Mouse (Mus musculus): ENCODE measurements around the gene Trpm3.

Gene Trpm3

DNA sequence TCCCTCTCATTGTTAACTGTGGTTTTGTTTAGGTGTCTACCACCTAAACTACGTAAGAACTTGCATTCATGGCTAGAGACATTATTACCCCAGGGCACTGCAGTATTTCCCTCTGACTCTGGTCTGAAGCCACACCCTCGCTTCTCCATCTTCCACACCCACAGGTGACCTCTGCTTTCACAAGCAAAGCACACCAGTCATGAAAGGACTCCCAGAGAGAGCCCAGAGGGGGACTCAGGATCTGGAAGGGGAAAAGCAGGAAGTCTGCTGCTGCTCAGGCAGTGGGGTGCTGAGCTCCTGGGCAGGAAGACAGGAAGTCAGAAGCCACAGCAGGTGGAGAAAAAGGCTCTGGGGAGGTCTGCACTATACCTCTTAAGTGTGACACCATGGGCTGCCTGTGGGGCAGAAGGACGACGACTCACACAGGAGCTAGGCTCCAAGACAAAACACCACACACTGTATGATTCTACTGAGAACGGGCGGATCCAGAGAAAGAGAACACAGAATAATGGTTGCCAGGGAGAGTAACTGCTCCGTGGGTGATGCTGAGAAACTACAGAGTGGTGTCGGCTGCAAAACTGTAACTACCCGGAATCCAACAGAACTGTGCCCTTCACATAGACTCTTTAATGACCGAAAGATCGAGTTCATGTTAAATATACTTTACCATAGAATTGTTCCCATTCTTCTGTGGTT lies 898.1 kb downstream of the Trpm3 start:
- DNase-seq (ENCODE audit: low spot score) = no peak

DNA sequence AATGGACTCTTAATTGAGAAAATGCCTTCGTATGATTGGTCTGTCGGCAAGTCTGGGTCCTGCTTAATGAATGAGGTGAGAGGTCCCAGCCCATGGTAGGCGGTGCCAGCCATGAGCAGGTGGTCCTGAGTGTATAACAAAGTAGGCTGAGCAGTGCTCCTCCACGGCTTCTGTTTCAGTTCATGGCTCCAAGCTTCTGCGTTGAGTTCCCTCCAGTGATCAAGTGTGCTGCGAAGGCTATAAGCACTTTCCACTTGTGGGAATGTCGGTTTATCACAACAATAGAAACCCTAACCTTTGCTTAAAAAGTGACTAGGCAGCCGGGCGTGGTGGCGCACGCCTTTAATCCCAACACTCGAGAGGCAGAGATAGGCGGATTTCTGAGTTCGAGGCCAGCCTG lies 898.7 kb downstream of the Trpm3 start:
- DNase-seq (ENCODE audit: low spot score) = no peak

GRCm38 (mm10) chr19:23038321-23038720 lies 899.5 kb downstream of the Trpm3 start:
- no peak for DNase-seq (ENCODE audit: low spot score)

DNA sequence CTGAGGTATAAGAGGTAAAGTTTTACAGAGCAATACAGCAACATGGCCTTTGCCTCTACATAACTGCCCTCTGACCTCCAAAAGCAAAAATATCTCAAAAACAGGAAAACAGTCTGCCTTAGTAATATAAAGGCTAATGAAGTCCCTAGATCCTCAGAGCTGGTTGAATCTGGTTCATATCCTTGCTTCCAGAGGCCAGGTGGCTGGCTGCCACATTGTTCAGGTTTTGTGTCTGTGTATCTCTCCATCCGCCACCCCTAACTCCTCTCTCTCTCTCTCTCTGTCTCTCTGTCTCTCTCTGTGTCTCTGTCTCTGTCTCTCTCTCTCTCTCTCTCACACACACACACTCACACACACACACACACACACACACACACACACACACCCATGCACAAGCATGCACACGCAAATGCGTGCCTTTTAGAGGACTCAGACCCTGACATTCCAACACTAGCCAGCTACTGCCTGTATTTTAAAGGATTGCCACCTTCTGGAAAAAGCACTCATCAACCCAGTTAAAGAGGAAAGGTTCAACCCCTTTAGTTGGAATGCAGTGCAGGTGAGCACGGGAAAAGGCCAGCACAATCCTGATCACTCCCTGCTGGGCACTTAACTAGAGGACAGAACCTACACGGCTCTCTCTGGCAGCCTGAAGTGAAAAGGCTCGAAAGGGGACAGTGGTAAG lies 902.8 kb downstream of the Trpm3 start:
- no peak for DNase-seq (ENCODE audit: low spot score)

GRCm38 (mm10) chr19:23042168-23042733 lies 903.4 kb downstream of the Trpm3 start:
- DNase-seq (ENCODE audit: low spot score) = no peak

DNA sequence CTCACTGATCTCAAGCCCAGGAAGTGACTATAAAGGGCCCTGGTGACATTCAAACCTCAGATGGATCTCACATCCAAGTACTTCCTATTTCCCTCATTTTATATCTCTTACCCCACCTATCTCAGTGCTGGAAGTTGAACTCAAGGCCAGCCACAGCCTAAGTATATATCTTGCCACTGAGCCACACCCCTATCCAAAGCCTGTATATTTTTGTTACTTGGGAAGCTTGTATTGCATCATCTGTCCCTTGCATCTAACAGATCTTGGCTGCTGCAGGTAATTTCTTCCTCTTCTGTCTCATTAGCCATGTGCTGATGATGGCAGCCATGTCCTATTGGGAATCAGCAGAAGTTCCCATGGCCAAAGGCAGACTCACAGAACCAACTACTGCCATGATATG lies 904.9 kb downstream of the Trpm3 start:
- no peak for DNase-seq (ENCODE audit: low spot score)
